Mouse (Mus musculus) embryonic facial prominence, embryonic 14.5 days (tissue): Measurements from ENCODE around the gene Sppl2b. TPM values are rescaled to one million over a fixed set of nuclear protein-coding genes. Genes with fewer than 3 reads are reported as not detected.

Experiments
- ATAC-seq: fragments of 200-750 bp; cut with Nextera tagmentation; 2 replicates; pipeline ENCODE4 v1.8.0; 2017; ENCODE audit warnings: low read depth, moderate number of reproducible peaks, moderate TSS enrichment
- DNase-seq: peaks from one replicate; pipeline ENCODE4 v3.0.0-alpha.2; 2015; ENCODE audit warnings: low spot score
- H3K27ac ChIP-seq: fragments of 300-500 bp; sonication (generic); replicated peaks from 2 replicates; pipeline ENCODE4 v1.5.1; 2014; ENCODE audit warnings: low read depth, mild to moderate bottlenecking, low read length, moderate library complexity
- H3K27me3 ChIP-seq: fragments of 300-500 bp; sonication (generic); replicated peaks from 2 replicates; pipeline ENCODE4 v1.6.1; 2014; ENCODE audit warnings: low read length; ENCODE audit not compliant: control insufficient read depth, insufficient read depth
- H3K36me3 ChIP-seq: fragments of 300-500 bp; sonication (generic); 2 replicates; pipeline ENCODE4 v1.6.1; 2014; ENCODE audit warnings: low read length, mixed read lengths; ENCODE audit not compliant: control insufficient read depth, insufficient read depth
- H3K4me1 ChIP-seq: fragments of 300-500 bp; sonication (generic); 2 replicates; pipeline ENCODE4 v1.6.1; 2014; ENCODE audit warnings: antibody characterized with exemption, low read length; ENCODE audit not compliant: control insufficient read depth, insufficient read depth
- H3K4me2 ChIP-seq: fragments of 300-500 bp; sonication (generic); 2 replicates; pipeline ENCODE4 v1.6.1; 2014; ENCODE audit warnings: low read depth, mild to moderate bottlenecking, low read length, moderate library complexity, mixed read lengths
- H3K4me3 ChIP-seq: fragments of 300-500 bp; sonication (generic); 2 replicates; pipeline ENCODE4 v1.5.1; 2014; ENCODE audit warnings: low read depth, mild to moderate bottlenecking, low read length
- H3K9ac ChIP-seq: fragments of 300-500 bp; sonication (generic); 2 replicates; pipeline ENCODE4 v1.6.1; 2014; ENCODE audit warnings: low read depth, mild to moderate bottlenecking, low read length, moderate library complexity, mixed read lengths
- H3K9me3 ChIP-seq: fragments of 300-500 bp; sonication (generic); 2 replicates; pipeline ENCODE4 v1.6.1; 2016; ENCODE audit warnings: low read length; ENCODE audit not compliant: control insufficient read depth
- WGBS: fragments of 180-500 bp; shearing (Covaris S2); extraction: QIAGEN DNeasy Blood & Tissue Kit; methylation state at CpG from one replicate; pipeline ENCODE4 v1.1.7; 2014; 5-methylcytosine and 5-hydroxymethylcytosine counted together
- microRNA counts: library from miRNA; unstranded; fragments of <30 nt; microRNA quantifications from one replicate; lab custom pipeline; 2017
- microRNA-seq: library from miRNA; unstranded; fragments of <30 nt; microRNA quantifications from one replicate; pipeline ENCODE4, GENCODE M21; 2016; ENCODE audit warnings: borderline number of aligned reads
- polyA plus RNA-seq: library from polyadenylated mRNA; unstranded; fragments of >200 nt; fragmentation: Nextera tagmentation; extraction: Ambion mirVana; gene quantifications from 2 replicates; pipeline ENCODE4 v1.2.1, GENCODE M21; 2014

Sppl2b gene
- polyA plus RNA-seq, 1 experiment from 2014 or later: 37.6 TPM

DNA sequence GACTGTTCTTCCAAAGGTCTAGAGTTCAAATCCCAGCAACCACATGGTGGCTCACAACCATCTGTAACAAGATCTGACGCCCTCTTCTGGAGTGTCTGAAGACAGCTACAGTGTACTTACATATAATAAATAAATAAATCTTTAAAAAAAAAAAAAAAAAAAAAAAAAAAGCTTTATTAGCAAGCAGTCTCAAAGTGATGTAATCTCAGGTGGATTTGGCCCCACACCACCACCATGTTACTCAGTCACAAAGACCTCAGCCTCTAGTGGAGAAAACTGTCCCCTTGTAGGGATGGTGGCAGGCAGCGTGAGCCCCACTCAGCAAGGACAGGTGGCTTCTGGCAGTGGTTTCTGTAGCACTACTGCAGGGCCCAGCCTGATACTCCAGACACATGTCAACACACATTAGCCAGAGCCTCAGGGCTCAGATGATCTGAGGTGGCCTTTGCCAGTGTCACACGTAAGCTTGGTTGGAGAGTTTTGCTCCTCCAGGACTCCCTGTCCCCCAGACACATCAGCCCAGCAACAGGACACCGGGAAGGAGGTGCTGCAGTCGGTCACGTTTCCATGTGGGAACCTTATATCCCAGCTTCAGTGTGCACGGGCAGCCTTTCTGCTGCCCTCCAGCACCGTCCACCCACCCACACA is 58.4 kb downstream of the Sppl2b start:
- H3K27ac ChIP-seq: peak overlapping the region; percentile 52; the same call in 1 of the 2 replicates
- 86% methylated on average over 7 of the region's 8 CpGs for WGBS
- peaks cover 58% of the 10 kb centered on the region for H3K36me3 ChIP-seq

DNA sequence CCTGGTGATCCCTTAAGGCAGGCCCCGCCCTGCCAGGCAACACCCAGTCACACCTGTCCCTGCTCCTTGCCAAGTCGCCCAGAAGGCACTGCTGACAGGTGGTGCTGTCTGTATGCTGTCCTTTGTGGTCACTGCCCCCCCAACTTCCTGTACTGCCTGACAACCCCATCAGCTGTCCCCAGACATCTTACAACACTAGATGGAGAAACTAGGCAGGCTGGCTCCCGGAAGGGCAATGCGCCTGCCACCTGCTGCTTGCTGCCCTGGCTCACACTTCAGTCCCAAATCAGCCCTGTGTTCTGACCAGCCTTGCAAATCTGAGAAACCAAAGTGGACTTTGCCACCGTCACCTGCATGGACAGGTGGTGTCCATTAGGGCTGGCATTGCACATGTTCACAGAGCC is 59.2 kb downstream of the Sppl2b start:
- Histone ChIP-seq H3K4me2 (no peak overlapping the region), H3K9ac (0 out of 2 replicates have a peak overlapping the region, but pooled peaks have one; percentile 5), H3K4me1 (peaks cover 9% of the 10 kb centered on the region; the same call in 1 of the 2 replicates), H3K27ac (no peak overlapping the region), H3K9me3 (no peaks in the 10 kb centered on the region), H3K36me3 (peaks cover 51% of the 10 kb centered on the region), H3K4me3 (no peak overlapping the region), H3K27me3 (no peaks in the 10 kb centered on the region)
- DNase-seq (peak; percentile 78), ATAC-seq (peak; percentile 66)
- WGBS: 74% methylated on average over 5 of the region's 5 CpGs

More for the DNA sequence above, 58.4 kb downstream of the Sppl2b start:
- Histone ChIP-seq H3K4me3 (no peak overlapping the region), H3K9me3 (no peaks in the 10 kb centered on the region), H3K9ac (0 out of 2 replicates have a peak overlapping the region, but pooled peaks have one; percentile 5), H3K4me1 (peaks cover 9% of the 10 kb centered on the region; the same call in 1 of the 2 replicates), H3K4me2 (no peak overlapping the region), H3K27me3 (no peaks in the 10 kb centered on the region)
- DNase-seq (no peak), ATAC-seq (no peak)

DNA sequence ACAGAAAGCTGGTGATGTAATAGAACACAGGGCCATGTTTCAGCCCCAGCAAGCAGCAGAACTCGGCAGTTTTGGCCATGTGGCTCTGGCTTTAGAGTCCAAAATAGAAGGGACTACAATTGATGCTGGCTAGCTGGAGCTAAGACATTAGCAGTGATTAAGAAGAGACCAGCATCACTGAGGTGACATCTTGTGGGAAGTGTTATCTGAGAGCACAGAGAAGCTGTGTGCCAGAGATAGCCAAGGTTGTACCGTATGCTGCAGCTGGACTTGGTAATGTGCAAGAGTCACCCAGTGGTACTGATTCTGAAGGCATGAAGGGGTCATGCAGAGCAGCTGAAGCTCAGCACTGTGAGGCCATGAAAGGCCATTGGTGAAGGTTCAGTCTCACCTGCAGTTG is 60.2 kb downstream of the Sppl2b start:
- Histone ChIP-seq H3K4me1 (peaks cover 9% of the 10 kb centered on the region; the same call in 1 of the 2 replicates), H3K27me3 (no peaks in the 10 kb centered on the region), H3K4me2 (no peak overlapping the region), H3K36me3 (peaks cover 41% of the 10 kb centered on the region; the same call in 1 of the 2 replicates), H3K9me3 (no peaks in the 10 kb centered on the region), H3K27ac (no peak overlapping the region), H3K4me3 (no peak overlapping the region), H3K9ac (no peak overlapping the region)
- ATAC-seq (no peak), DNase-seq (no peak)
- WGBS: 69% methylated on average over 2 of the region's 2 CpGs

DNA sequence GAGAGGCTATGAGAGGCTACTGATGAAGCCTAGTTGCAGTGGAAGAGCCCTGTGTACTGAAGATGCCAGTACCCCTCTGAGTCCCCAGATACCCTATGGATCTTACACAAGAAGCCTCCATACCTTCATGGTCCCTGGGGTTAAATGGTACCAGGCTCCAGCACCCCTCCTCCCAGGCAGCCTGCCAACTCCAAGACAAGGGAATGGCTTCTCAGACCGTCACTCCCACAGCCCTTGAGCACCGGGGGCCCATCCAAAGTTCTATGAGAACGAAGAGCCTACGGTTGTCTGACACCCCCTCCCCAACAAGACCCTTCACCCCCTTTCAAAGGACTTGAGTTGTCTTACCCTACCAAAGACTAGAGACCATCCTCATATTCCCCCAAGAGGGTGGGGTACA is 60.7 kb downstream of the Sppl2b start:
- 0 out of 2 replicates have a peak overlapping the region, but pooled peaks have one; percentile 94 for H3K4me2 ChIP-seq

DNA sequence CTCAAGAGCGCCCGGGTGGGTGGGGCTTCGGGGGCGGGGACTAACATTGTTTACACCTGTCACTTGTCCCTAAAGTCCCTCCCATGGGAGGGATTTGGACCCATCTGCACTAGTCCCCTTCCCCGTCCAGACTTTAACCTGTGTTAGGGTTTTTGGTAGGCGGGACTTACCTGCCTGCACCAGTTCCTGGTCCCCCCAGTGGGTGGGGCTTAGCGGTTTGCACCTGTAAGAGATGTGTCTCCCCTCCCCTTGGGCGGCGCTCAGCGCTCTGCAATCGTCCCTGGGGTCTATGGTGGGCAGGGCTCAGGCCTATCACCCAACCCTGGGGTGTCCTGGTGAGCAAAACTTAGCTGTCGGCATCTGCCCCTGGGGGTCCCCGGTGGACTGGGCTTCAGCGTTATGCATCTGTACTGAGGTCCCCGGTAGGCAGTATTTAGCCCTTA is 62.3 kb downstream of the Sppl2b start:
- Histone ChIP-seq H3K9me3 (no peaks in the 10 kb centered on the region), H3K4me1 (peaks cover 12% of the 10 kb centered on the region), H3K36me3 (peaks cover 29% of the 10 kb centered on the region; the same call in 1 of the 2 replicates), H3K4me3 (peak overlapping the region; percentile 92), H3K27me3 (no peaks in the 10 kb centered on the region), H3K9ac (peak overlapping the region; percentile 85), H3K4me2 (peak overlapping the region; percentile 94), H3K27ac (peak overlapping the region; percentile 77)
- ATAC-seq: peak; percentile 50
- WGBS: under 1% methylated on average over 14 of the region's 15 CpGs
- peak; percentile 77 for DNase-seq

More for the DNA sequence above, 60.7 kb downstream of the Sppl2b start:
- no peak overlapping the region for H3K9ac ChIP-seq
- H3K9me3 ChIP-seq: no peaks in the 10 kb centered on the region
- H3K36me3 ChIP-seq: peaks cover 36% of the 10 kb centered on the region; the same call in 1 of the 2 replicates
- peaks cover 9% of the 10 kb centered on the region; the same call in 1 of the 2 replicates for H3K4me1 ChIP-seq
- no peak for ATAC-seq
- no peak overlapping the region for H3K27ac ChIP-seq
- 87% methylated on average over 4 of the region's 4 CpGs for WGBS
- no peak overlapping the region for H3K4me3 ChIP-seq
- no peaks in the 10 kb centered on the region for H3K27me3 ChIP-seq
- no peak for DNase-seq

DNA sequence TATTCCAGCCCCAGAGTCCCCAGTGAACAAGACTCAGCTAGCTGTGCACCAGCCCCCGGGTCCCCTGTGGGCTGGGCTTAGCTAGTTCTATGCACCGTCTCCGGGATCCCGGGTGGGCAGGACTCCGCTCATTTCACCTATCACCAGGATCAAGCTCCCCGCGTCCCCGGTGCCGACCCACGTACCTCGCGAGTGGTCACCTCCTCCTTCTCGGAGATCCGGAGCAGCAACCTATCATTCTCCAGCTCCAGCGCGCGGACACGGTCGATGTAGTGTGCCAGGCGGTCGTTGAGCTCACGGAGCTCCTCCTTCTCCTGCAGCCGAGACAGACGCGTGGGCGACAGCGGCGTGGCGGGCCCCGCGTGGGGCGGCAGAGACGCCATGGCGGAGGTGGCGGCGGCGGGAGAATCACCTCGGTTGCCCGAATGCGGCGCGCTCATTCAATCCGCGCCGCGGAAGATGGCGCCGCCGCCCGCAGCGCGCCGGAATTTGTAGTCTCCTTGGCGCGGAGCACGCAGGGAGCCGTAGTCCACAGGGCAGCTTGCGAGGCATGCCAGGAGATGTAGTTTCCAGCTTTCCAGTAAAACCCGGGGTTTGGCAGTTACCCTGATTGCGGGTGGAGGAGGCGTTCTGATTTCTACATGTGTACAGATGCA is 62.8 kb downstream of the Sppl2b start, which contains the start of gene Lmnb2:
TSS of gene Lmnb2 (minus strand) at position 467 of the 656 bp plus-strand sequence.
- under 1% methylated on average over 61 of the region's 61 CpGs for WGBS
- peak; percentile 63 for ATAC-seq
- peak within 1 kb of the TSS; percentile 94 for H3K4me2 ChIP-seq
- H3K4me3 ChIP-seq: peak within 1 kb of the TSS; percentile 92
- H3K9ac ChIP-seq: peak within 1 kb of the TSS; percentile 85
- peaks cover 12% of the 10 kb centered on the region for H3K4me1 ChIP-seq
- no peaks in the 10 kb centered on the region for H3K9me3 ChIP-seq
- peak within 1 kb of the TSS; percentile 77 for H3K27ac ChIP-seq
- DNase-seq: peak; percentile 91
- peaks cover 23% of the 10 kb centered on the region; the same call in 1 of the 2 replicates for H3K36me3 ChIP-seq
- no peaks in the 10 kb centered on the region for H3K27me3 ChIP-seq

MicroRNAs encoded within 50 kb of the gene (microRNA counts, 519-probe panel; counts per million panel counts)
- 19.3 counts per million for microRNA mmu-miR-1982 (lab: Ali Mortazavi, UCI)

Small RNAs within 50 kb of the gene (microRNA-seq; reads per million reads assigned to microRNA genes)
- gene Mir1982: 3.8 reads per million, percentile 18 among the genes with 10 or more reads in this experiment

Other genes with a start within 250 kb of the Sppl2b start
- 1.9 and 2.5 TPM in 2 replicates for gene Gm49322, start 249.3 kb upstream of the Sppl2b start, polyA plus RNA-seq
- gene Csnk1g2, start 232.4 kb upstream of the Sppl2b start, polyA plus RNA-seq: 104 and 125 TPM in 2 replicates
- 71.6 and 81.2 TPM in 2 replicates for gene Btbd2, start 198.2 kb upstream of the Sppl2b start, polyA plus RNA-seq
- gene Mknk2, start 177.2 kb upstream of the Sppl2b start, polyA plus RNA-seq: 84.6 and 86.7 TPM in 2 replicates
- gene Mob3a, start 153.3 kb upstream of the Sppl2b start, polyA plus RNA-seq: 31.2 and 37.0 TPM in 2 replicates
- 10.3 and 14.4 TPM in 2 replicates for gene Izumo4, start 153.1 kb upstream of the Sppl2b start, polyA plus RNA-seq
- gene Ap3d1, start 113.0 kb upstream of the Sppl2b start, polyA plus RNA-seq: 67.6 and 75.8 TPM in 2 replicates
- gene Dot1l, start 100.1 kb upstream of the Sppl2b start, polyA plus RNA-seq: 20.7 and 21.5 TPM in 2 replicates
- gene Sf3a2, start 57.1 kb upstream of the Sppl2b start, polyA plus RNA-seq: 69.6 TPM in 2 replicates
- gene Plekhj1, start 56.6 kb upstream of the Sppl2b start, polyA plus RNA-seq: 102 and 111 TPM in 2 replicates
- gene Amh, start 50.0 kb upstream of the Sppl2b start, polyA plus RNA-seq: 0.13 TPM in 1 of 2 replicates, not detected in the other
- gene Jsrp1, start 41.8 kb upstream of the Sppl2b start, polyA plus RNA-seq: 13.0 and 20.3 TPM in 2 replicates
- 1,606 and 1,697 TPM in 2 replicates for gene Oaz1, start 28.6 kb upstream of the Sppl2b start, polyA plus RNA-seq
- 1.2 and 1.3 TPM in 2 replicates for gene Lingo3, start 11.2 kb upstream of the Sppl2b start, polyA plus RNA-seq
- 303 and 331 TPM in 2 replicates for gene Lsm7, start 66 bp upstream of the Sppl2b start, polyA plus RNA-seq
- gene Tmprss9, start 16.6 kb downstream of the Sppl2b start, polyA plus RNA-seq: 0.06 and 0.08 TPM in 2 replicates
- gene Timm13, start 45.7 kb downstream of the Sppl2b start, polyA plus RNA-seq: 325 and 348 TPM in 2 replicates
- 21.6 and 22.9 TPM in 2 replicates for gene Lmnb2, start 63.0 kb downstream of the Sppl2b start, polyA plus RNA-seq
- gene Gadd45b, start 74.8 kb downstream of the Sppl2b start, polyA plus RNA-seq: 35.5 and 39.9 TPM in 2 replicates
- gene Gng7, start 159.7 kb downstream of the Sppl2b start, polyA plus RNA-seq: 5.9 and 8.7 TPM in 2 replicates
- 0.95 and 1.1 TPM in 2 replicates for gene Diras1, start 170.4 kb downstream of the Sppl2b start, polyA plus RNA-seq
- 11.9 and 15.4 TPM in 2 replicates for gene Slc39a3, start 182.2 kb downstream of the Sppl2b start, polyA plus RNA-seq
- gene Sgta, start 204.9 kb downstream of the Sppl2b start, polyA plus RNA-seq: 163 and 179 TPM in 2 replicates
- 61.7 and 62.9 TPM in 2 replicates for gene Thop1, start 214.8 kb downstream of the Sppl2b start, polyA plus RNA-seq
- 0.60 and 0.68 TPM in 2 replicates for gene Creb3l3, start 243.6 kb downstream of the Sppl2b start, polyA plus RNA-seq